Mouse (Mus musculus) testis, adult 2 months (tissue): ENCODE measurements around the gene Ghrl. TPM values are rescaled to one million over a fixed set of nuclear protein-coding genes. Genes with fewer than 3 reads are reported as not detected.
"Not testable (repeated sequence)": the region's sequence is repeated elsewhere in the genome, so short reads cannot be mapped to it uniquely, and the experiment has no call there.

Experiments
- H3K27ac ChIP-seq: fragments of 200-500 bp; 2 replicates; pipeline ENCODE4 v1.5.1; 2012; ENCODE audit warnings: low read depth, low read length; ENCODE audit not compliant: control insufficient read depth, insufficient read depth
- H3K27me3 ChIP-seq: fragments of 200-500 bp; 2 replicates; pipeline ENCODE4 v1.6.1; 2012; ENCODE audit warnings: mild to moderate bottlenecking, low read length, moderate library complexity; ENCODE audit not compliant: control insufficient read depth, insufficient read depth
- H3K36me3 ChIP-seq: fragments of 200-500 bp; 2 replicates; pipeline ENCODE4 v1.6.1; 2012; ENCODE audit warnings: mild to moderate bottlenecking, low read length; ENCODE audit not compliant: control insufficient read depth, insufficient read depth
- H3K4me1 ChIP-seq: fragments of 200-500 bp; 2 replicates; pipeline ENCODE4 v1.6.1; 2012; ENCODE audit warnings: low read length; ENCODE audit not compliant: control insufficient read depth, insufficient read depth
- H3K4me3 ChIP-seq: fragments of 200-500 bp; 2 replicates; pipeline ENCODE4 v1.5.1; 2012; ENCODE audit warnings: low read depth, mild to moderate bottlenecking, low read length, moderate library complexity, mixed read lengths; ENCODE audit not compliant: control insufficient read depth
- CTCF ChIP-seq: fragments of 200-500 bp; IDR thresholded peaks from 2 replicates; pipeline ENCODE4 v1.5.1; 2012; ENCODE audit warnings: low read depth, mild to moderate bottlenecking, inconsistent platforms, low read length, moderate library complexity; ENCODE audit not compliant: control insufficient read depth, insufficient read depth, insufficient replicate concordance
- POLR2A ChIP-seq: fragments of 200-500 bp; IDR thresholded peaks from 2 replicates; pipeline ENCODE4 v1.6.1; 2012; ENCODE audit warnings: low read depth, mild to moderate bottlenecking, inconsistent platforms, low read length, moderate library complexity; ENCODE audit not compliant: control insufficient read depth
- polyA plus RNA-seq: library from polyadenylated mRNA; depleted of rRNA; stranded (reverse); fragments of >200 nt; gene quantifications from 2 replicates; pipeline ENCODE4 v1.2.3, GENCODE M21; 2012

Gene Ghrl
- polyA plus RNA-seq, 1 experiment, result 108 TPM

- Histone ChIP-seq H3K36me3 (no peaks in the 10 kb centered on the region), H3K4me3 (no peak overlapping the region), H3K27ac (no peak overlapping the region), H3K4me1 (no peaks in the 10 kb centered on the region), H3K27me3 (no peaks in the 10 kb centered on the region)
- TF ChIP-seq POLR2A (no peak), CTCF (no peak)
Measured at GRCm38 (mm10) chr6:113677070-113677734, 42.5 kb downstream of the Ghrl start.

GRCm38 (mm10) chr6:113675991-113676390 lies 43.7 kb downstream of the Ghrl start:
- no peaks in the 10 kb centered on the region for H3K27me3 ChIP-seq
- no peaks in the 10 kb centered on the region for H3K36me3 ChIP-seq
- H3K4me3 ChIP-seq, result no peak overlapping the region
- H3K27ac ChIP-seq, result no peak overlapping the region
- no peak for TF ChIP-seq POLR2A
- TF ChIP-seq CTCF, result no peak
- H3K4me1 ChIP-seq, result no peaks in the 10 kb centered on the region

- Histone ChIP-seq H3K27me3 (no peaks in the 10 kb centered on the region), H3K36me3 (no peaks in the 10 kb centered on the region), H3K4me3 (no peak overlapping the region), H3K27ac (no peak overlapping the region), H3K4me1 (no peaks in the 10 kb centered on the region)
- TF ChIP-seq POLR2A (no peak), CTCF (no peak)
Measured at GRCm38 (mm10) chr6:113675234-113675633, 44.4 kb downstream of the Ghrl start.

GRCm38 (mm10) chr6:113672989-113673388 lies 46.7 kb downstream of the Ghrl start:
- H3K4me3 ChIP-seq, result no peak overlapping the region
- TF ChIP-seq CTCF, result no peak
- TF ChIP-seq POLR2A, result no peak
- H3K27ac ChIP-seq, result no peak overlapping the region
- H3K36me3 ChIP-seq, result no peaks in the 10 kb centered on the region
- no peaks in the 10 kb centered on the region; the same call in none of the 2 replicates for H3K4me1 ChIP-seq
- no peaks in the 10 kb centered on the region for H3K27me3 ChIP-seq

DNA sequence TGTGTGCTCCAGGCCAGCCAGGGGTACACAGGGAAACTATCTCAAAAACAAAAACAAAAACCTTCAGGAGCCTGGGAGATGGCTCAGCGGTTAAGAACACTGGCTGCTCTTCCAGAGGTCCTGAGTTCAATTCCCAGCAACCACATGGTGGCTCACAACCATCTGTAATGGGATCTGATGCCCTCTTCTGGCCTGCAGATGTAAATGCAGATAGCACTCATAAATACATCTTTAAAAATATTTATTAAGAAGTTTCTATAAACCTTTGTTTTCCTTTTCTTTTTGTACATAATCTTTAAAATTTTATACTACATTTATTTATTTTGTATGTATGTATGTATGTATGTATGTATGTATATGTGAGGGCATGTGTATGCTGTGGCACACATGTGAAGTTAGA lies 47.7 kb downstream of the Ghrl start:
- not testable (repeated sequence) for H3K36me3 ChIP-seq, H3K27ac ChIP-seq, H3K27me3 ChIP-seq, H3K4me1 ChIP-seq, H3K4me3 ChIP-seq

- Histone ChIP-seq H3K27me3 (no peaks in the 10 kb centered on the region), H3K27ac (no peak overlapping the region), H3K4me3 (no peak overlapping the region), H3K4me1 (peaks cover 4% of the 10 kb centered on the region), H3K36me3 (no peaks in the 10 kb centered on the region)
- no peak for TF ChIP-seq POLR2A
- no peak for TF ChIP-seq CTCF
Measured at GRCm38 (mm10) chr6:113669821-113670220, 49.9 kb downstream of the Ghrl start.

- Histone ChIP-seq H3K4me3 (no peak overlapping the region), H3K27me3 (no peaks in the 10 kb centered on the region), H3K36me3 (no peaks in the 10 kb centered on the region), H3K27ac (peak overlapping the region; percentile 2), H3K4me1 (peaks cover 4% of the 10 kb centered on the region)
- no peak for TF ChIP-seq POLR2A
- TF ChIP-seq CTCF, result no peak
Measured at GRCm38 (mm10) chr6:113668287-113669154, 51.2 kb downstream of the Ghrl start.
